Mouse (Mus musculus) CH12.LX (cell line): ENCODE data around the gene Pknox1. TPM values are rescaled to one million over a fixed set of nuclear protein-coding genes. Genes with fewer than 3 reads are reported as not detected.
A peak's percentile ranks its signal among the peaks of the same experiment; 100 is the strongest.

ENCODE experiments used
- DNase-seq: peaks from one replicate; pipeline ENCODE4 v3.0.0-alpha.2; 2013; ENCODE audit errors: extremely low read depth
- H3K27ac ChIP-seq: 2 replicates; pipeline ENCODE4 v1.5.1; 2012; ENCODE audit warnings: low read depth, mild to moderate bottlenecking, control low read depth, moderate library complexity; ENCODE audit not compliant: insufficient read depth
- H3K27me3 ChIP-seq: replicated peaks from 2 replicates; pipeline ENCODE3; 2012; ENCODE audit warnings: inconsistent platforms
- H3K36me3 ChIP-seq, 2 experiments: replicated peaks in 1 of 2; 2 replicates each; pipeline versions ENCODE3 to v1.6.1; 2012; ENCODE audit warnings: inconsistent platforms in 1 of 2, low read length in 1 of 2, mild to moderate bottlenecking in 1 of 2, mixed read lengths in 1 of 2, moderate library complexity in 1 of 2; ENCODE audit not compliant: control insufficient read depth in 1 of 2, insufficient read depth in 1 of 2
- H3K4me1 ChIP-seq, 2 experiments: 2 replicates each; pipeline ENCODE4 v1.6.1; 2012; ENCODE audit warnings: inconsistent platforms in 1 of 2, moderate library complexity in 1 of 2; ENCODE audit not compliant: insufficient read depth in 2 of 2, control insufficient read depth in 1 of 2
- H3K4me2 ChIP-seq: 2 replicates; pipeline ENCODE4 v1.6.1; 2012; ENCODE audit warnings: low read depth, mild to moderate bottlenecking, control low read depth; ENCODE audit not compliant: poor library complexity, insufficient read depth, severe bottlenecking
- H3K4me3 ChIP-seq, 3 experiments: fragments of 150-350 bp in 1 of 3; sonication (generic) in 1 of 3; replicated peaks in 1 of 3; 2 replicates each; pipeline versions ENCODE3 to v1.5.1; 2011 to 2012; ENCODE audit warnings: low read depth in 2 of 3, low read length in 2 of 3, mild to moderate bottlenecking in 2 of 3, moderate library complexity in 2 of 3, control low read depth in 1 of 3, improper control_type of control experiment in 1 of 3, inconsistent platforms in 1 of 3, mixed read lengths in 1 of 3; ENCODE audit not compliant: poor library complexity in 1 of 3
- H3K79me2 ChIP-seq: replicated peaks from 2 replicates; pipeline ENCODE4 v1.6.1; 2012; ENCODE audit warnings: mild to moderate bottlenecking, moderate library complexity; ENCODE audit not compliant: control insufficient read depth, poor library complexity, insufficient read depth, severe bottlenecking; ENCODE audit errors: extremely low read depth
- H3K9ac ChIP-seq: 2 replicates; pipeline ENCODE4 v1.6.1; 2012; ENCODE audit warnings: low read depth, mild to moderate bottlenecking, control low read depth, moderate library complexity; ENCODE audit not compliant: insufficient read depth
- H3K9me3 ChIP-seq: replicated peaks from 2 replicates; pipeline ENCODE3; 2012; ENCODE audit warnings: low read length, inconsistent platforms, mixed read lengths
- CHD2 ChIP-seq: IDR thresholded peaks from 2 replicates; pipeline ENCODE4 v1.6.1; 2011; ENCODE audit warnings: low read length, improper control_type of control experiment
- E2F4 ChIP-seq: IDR thresholded peaks from 2 replicates; pipeline ENCODE4 v1.6.1; 2011; ENCODE audit warnings: low read depth, low read length, improper control_type of control experiment; ENCODE audit not compliant: insufficient replicate concordance
- ELF1 ChIP-seq: IDR thresholded peaks from 2 replicates; pipeline ENCODE4 v1.6.1; 2014; ENCODE audit warnings: low read depth, mild to moderate bottlenecking, inconsistent platforms, low read length, improper control_type of control experiment
- EP300 ChIP-seq: IDR thresholded peaks from 2 replicates; pipeline ENCODE4 v1.6.1; 2011; ENCODE audit warnings: low read length, improper control_type of control experiment
- GABPA ChIP-seq: IDR thresholded peaks from 2 replicates; pipeline ENCODE4 v1.6.1; 2012; ENCODE audit warnings: low read depth, low read length, improper control_type of control experiment, inconsistent platforms; ENCODE audit not compliant: insufficient replicate concordance
- JUN ChIP-seq: IDR thresholded peaks from 2 replicates; pipeline ENCODE4 v1.6.1; 2011; ENCODE audit warnings: low read depth, mild to moderate bottlenecking, low read length, improper control_type of control experiment, moderate library complexity; ENCODE audit not compliant: insufficient read depth
- JUND ChIP-seq: conservative IDR thresholded peaks from 2 replicates; pipeline ENCODE4 v1.6.1; 2011; ENCODE audit warnings: low read depth, low read length, improper control_type of control experiment
- KAT2A ChIP-seq: IDR thresholded peaks from 2 replicates; pipeline ENCODE4 v1.6.1; 2012; ENCODE audit warnings: low read length, improper control_type of control experiment, inconsistent platforms; ENCODE audit not compliant: insufficient replicate concordance
- MAFK ChIP-seq: IDR thresholded peaks from 2 replicates; pipeline ENCODE4 v1.6.1; 2011; ENCODE audit warnings: low read length, improper control_type of control experiment; ENCODE audit not compliant: insufficient replicate concordance
- MXI1 ChIP-seq: IDR thresholded peaks from 2 replicates; pipeline ENCODE4 v1.6.1; 2011; ENCODE audit warnings: mild to moderate bottlenecking, low read depth, low read length, improper control_type of control experiment
- RCOR1 ChIP-seq: conservative IDR thresholded peaks from 2 replicates; pipeline ENCODE4 v1.6.1; 2012; ENCODE audit warnings: low read depth, mild to moderate bottlenecking, inconsistent platforms, low read length, improper control_type of control experiment
- SIN3A ChIP-seq: IDR thresholded peaks from 2 replicates; pipeline ENCODE4 v1.6.1; 2012; ENCODE audit warnings: low read length, improper control_type of control experiment, inconsistent platforms
- TCF12 ChIP-seq: IDR thresholded peaks from 2 replicates; pipeline ENCODE4 v1.6.1; 2014; ENCODE audit warnings: low read depth, mild to moderate bottlenecking, inconsistent platforms, low read length, improper control_type of control experiment
- ZC3H11A ChIP-seq: IDR thresholded peaks from 2 replicates; pipeline ENCODE4 v1.6.1; 2012; ENCODE audit warnings: low read depth, mild to moderate bottlenecking, inconsistent platforms, low read length, improper control_type of control experiment
- ZKSCAN1 ChIP-seq: IDR thresholded peaks from 2 replicates; pipeline ENCODE4 v1.6.1; 2012; ENCODE audit warnings: low read depth, inconsistent platforms, low read length, improper control_type of control experiment, borderline replicate concordance
- dilution Hi-C: fragments of 300-500 bp; cut with MboI; formaldehyde crosslinking; loops from 2 replicates; pipeline ENCODE4 v1.14.3; 2020; ENCODE audit warnings: low sequenced_read_pairs; ENCODE audit not compliant: extremely low pct_unique_long_range_greater_than_20kb, extremely low pct_ligation_motif_present
- in situ Hi-C: fragments of 300-500 bp; cut with MboI; formaldehyde crosslinking; loops from 3 replicates; pipeline ENCODE4 v1.14.3; 2019; ENCODE audit warnings: low sequenced_read_pairs, low pct_ligation_motif_present, low pct_unique_long_range_greater_than_20kb, mixed read lengths
- polyA plus RNA-seq: library from polyadenylated mRNA; unstranded; fragments of >175 nt; gene quantifications from 2 replicates; pipeline ENCODE4 v1.2.1, GENCODE M21; 2012; ENCODE audit warnings: low read depth; ENCODE audit not compliant: insufficient read length
- total RNA-seq, 2 experiments: library from RNA; depleted of rRNA; stranded (reverse); fragments of 300-350 nt in 1 of 2; fragments of >200 nt in 1 of 2; gene quantifications; 2 replicates each; pipeline ENCODE4 v1.2.3; 2012 to 2014

Gene Pknox1
- total and polyA plus RNA-seq, 3 experiments = 15.1 to 22.3 (median 20.5) TPM

- peaks cover 33% of the 10 kb centered on the region for H3K27me3 ChIP-seq
- H3K4me1 ChIP-seq = peaks cover 4 to 12% of the 10 kb centered on the region in 2 experiments
- H3K27ac ChIP-seq = no peak overlapping the region
- in situ Hi-C loops (loop anchor here (25.0 kb wide), 1 partner anchor 273 kb away; no protein-coding TSS in a partner anchor), dilution Hi-C loops (no loop called here)
- no peaks in the 10 kb centered on the region for H3K36me3 ChIP-seq
- H3K9me3 ChIP-seq = no peaks in the 10 kb centered on the region
- H3K9ac ChIP-seq = no peak overlapping the region
- DNase-seq = no peak
- no peak overlapping the region for H3K4me2 ChIP-seq
- no peak for TF ChIP-seq ZKSCAN1
- no peak for TF ChIP-seq RCOR1
- no peak for TF ChIP-seq EP300
- TF ChIP-seq MAFK = no peak
- TF ChIP-seq E2F4 = no peak
- no peak for TF ChIP-seq ELF1
- no peak for TF ChIP-seq ZC3H11A
- no peak for TF ChIP-seq GABPA
- no peak for TF ChIP-seq JUN
- no peak for TF ChIP-seq CHD2
- no peak for TF ChIP-seq SIN3A
- TF ChIP-seq JUND = no peak
- TF ChIP-seq MXI1 = no peak
- no peak for TF ChIP-seq KAT2A
- no peak overlapping the region for H3K4me3 ChIP-seq
- no peaks in the 10 kb centered on the region for H3K79me2 ChIP-seq
Observed at GRCm38 (mm10) chr17:31635781-31636180, 71.2 kb downstream of the Pknox1 start.

DNA sequence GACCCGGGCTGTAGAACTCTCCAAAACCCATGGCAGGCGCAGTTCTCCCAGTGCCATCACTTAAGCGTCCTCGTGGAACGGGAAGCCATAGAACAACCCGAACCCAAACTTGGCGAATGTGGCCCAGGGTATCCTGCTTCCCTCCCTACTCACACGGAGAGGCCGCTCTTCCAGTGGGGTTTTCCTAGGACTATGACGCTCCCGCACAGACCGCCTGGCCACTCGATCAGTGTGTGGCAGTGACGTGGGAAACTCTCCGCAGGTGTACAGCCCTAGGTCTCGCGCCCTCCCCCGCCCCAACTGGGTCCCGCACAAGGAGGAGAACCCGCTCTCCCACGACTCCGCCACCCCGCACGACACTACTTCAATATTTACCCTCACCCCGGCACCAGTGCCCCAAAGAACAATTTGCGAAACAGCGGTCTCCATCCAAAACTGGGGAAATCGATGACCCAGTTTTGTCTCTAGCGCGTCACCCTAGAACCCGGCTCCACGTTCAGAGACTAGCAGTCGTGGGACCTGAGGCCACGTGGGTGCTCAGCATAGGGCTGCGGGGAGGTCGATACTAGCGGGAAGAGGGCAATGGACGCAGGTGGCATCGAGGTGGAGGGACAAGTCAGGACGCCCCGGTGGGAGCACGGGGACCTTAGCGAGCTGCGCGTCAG, 71.9 kb downstream of the Pknox1 start:
- no peaks in the 10 kb centered on the region for H3K36me3 ChIP-seq
- no peak overlapping the region for H3K27ac ChIP-seq
- no peak overlapping the region for H3K9ac ChIP-seq
- H3K4me3 ChIP-seq = peak overlapping the region in 2 of 3 experiments; percentile 44 to 58
- DNase-seq = no peak
- no peaks in the 10 kb centered on the region for H3K9me3 ChIP-seq
- peaks cover 33% of the 10 kb centered on the region for H3K27me3 ChIP-seq
- no peaks in the 10 kb centered on the region for H3K79me2 ChIP-seq
- H3K4me2 ChIP-seq = peak overlapping the region; percentile 64; the same call in 1 of the 2 replicates
- in situ Hi-C loops = loop anchor here (25.0 kb wide), 1 partner anchor 274 kb away; no protein-coding TSS in a partner anchor
- dilution Hi-C loops = no loop called here
- H3K4me1 ChIP-seq = peaks cover 4 to 12% of the 10 kb centered on the region in 2 experiments
- no peak for TF ChIP-seq TCF12
